13 mouse cellular contexts compared by ENCODE assay signal in genomic region chr7:142523200-142523990, GRCm38 (mm10). TPM values are rescaled to one million over a fixed set of nuclear protein-coding genes. Genes with fewer than 3 reads are reported as not detected.
A peak's percentile ranks its signal among the peaks of the same experiment; 100 is the strongest.
DNase-seq lines count a peak whose midpoint lies in the region; ATAC-seq lines count a peak whose summit lies in the region.
"Had no signal": no experiment of that assay in that cellular context is flagged by ENCODE, and none has a peak within 500 bp of the region (broad histone marks: within the 10 kb centered on the region; RNA-seq: fewer than 3 reads in every experiment).

No protein-coding gene starts in this region.

- no peak overlapping the region for H3K4me3 ChIP-seq in kidney, embryonic 14.5 days (ENCODE audit: low read length)
- H3K4me3 ChIP-seq in embryonic facial prominence, embryonic 12.5 days: no peak overlapping the region

- DNase-seq in kidney, adult 9 months: no peak
- DNase-seq in heart, postnatal 14 days: peak; percentile 22 to 36
- DNase-seq in neural tube, embryonic 10.5 days (ENCODE audit: extremely low spot score, low spot score): peak; percentile 60
- DNase-seq in cerebellum, postnatal 25 days: no peak
- DNase-seq in cerebellum, postnatal 4 days (ENCODE audit: low spot score in 2 of 2): no peak
- DNase-seq in frontal cortex, postnatal 25 days (ENCODE audit: low spot score in 2 of 2): no peak
- DNase-seq: cerebellum, adult 18-20 months; kidney, postnatal 36 days; right cerebral cortex, adult 18-20 months; thymus, postnatal 36 days had no signal

- no peaks in the 10 kb centered on the region for H3K36me3 ChIP-seq in kidney, embryonic 14.5 days (ENCODE audit: control insufficient read depth, insufficient read depth, low read length)
- H3K36me3 ChIP-seq in embryonic facial prominence, embryonic 12.5 days: no peaks in the 10 kb centered on the region

- H3K27me3 ChIP-seq in kidney, embryonic 14.5 days (ENCODE audit: control insufficient read depth, insufficient read depth, low read length): no peaks in the 10 kb centered on the region
- H3K27me3 ChIP-seq in embryonic facial prominence, embryonic 12.5 days: no peaks in the 10 kb centered on the region

- peak overlapping the region; percentile 93 for H3K27ac ChIP-seq in kidney, embryonic 14.5 days (ENCODE audit: low read depth, low read length)
- peak overlapping the region; percentile 86 for H3K27ac ChIP-seq in embryonic facial prominence, embryonic 12.5 days
- H3K27ac ChIP-seq: liver, embryonic 14.5 days had no signal

- no peak overlapping the region; the same call in 1 of the 2 replicates for H3K4me2 ChIP-seq in kidney, embryonic 14.5 days (replicated peaks; ENCODE audit: low read depth, low read length)
- H3K4me2 ChIP-seq in embryonic facial prominence, embryonic 12.5 days (replicated peaks): no peak overlapping the region

- no peak for ATAC-seq in kidney, embryonic 14.5 days (ENCODE audit: low FRiP score, low TSS enrichment)
- no peak for ATAC-seq in embryonic facial prominence, embryonic 12.5 days (ENCODE audit: insufficient number of reproducible peaks, insufficient read depth, low FRiP score, low TSS enrichment)

- no peaks in the 10 kb centered on the region for H3K9me3 ChIP-seq in kidney, embryonic 14.5 days (ENCODE audit: control insufficient read depth, low read length)
- H3K9me3 ChIP-seq in embryonic facial prominence, embryonic 12.5 days: no peaks in the 10 kb centered on the region

- WGBS in kidney, embryonic 14.5 days: 6% methylated on average over 17 of the region's 17 CpGs
- WGBS in embryonic facial prominence, embryonic 12.5 days: 21% methylated on average over 17 of the region's 17 CpGs

- H3K4me1 ChIP-seq in kidney, embryonic 14.5 days (ENCODE audit: control insufficient read depth, insufficient read depth, low read length): peaks cover 62% of the 10 kb centered on the region
- H3K4me1 ChIP-seq in embryonic facial prominence, embryonic 12.5 days: peaks cover 53% of the 10 kb centered on the region

- peak overlapping the region; percentile 46; the same call in 1 of the 2 replicates for H3K9ac ChIP-seq in kidney, embryonic 14.5 days (ENCODE audit: low read depth, low read length)
- no peak overlapping the region for H3K9ac ChIP-seq in embryonic facial prominence, embryonic 12.5 days
- H3K9ac ChIP-seq: liver, embryonic 14.5 days had no signal

- intact Hi-C loops in heart, postnatal 14 days (cut with DNase I): loop anchor here (5.0 kb wide), 1 partner anchor 41 kb away; no protein-coding TSS in a partner anchor

RNA-seq across cellular contexts. Expression of gene Mrpl23, which starts 9.1 kb away (rescaled TPM):
- polyA plus RNA-seq in kidney, embryonic 14.5 days (2014; fragmentation: Nextera tagmentation; extraction: Ambion mirVana): 30.3 and 33.4 TPM in 2 replicates
- polyA plus RNA-seq in embryonic facial prominence, embryonic 12.5 days (2016; fragmentation: Nextera tagmentation; extraction: Ambion mirVana): 19.8 and 32.6 TPM in 2 replicates
- 1 to 10 TPM; 2.7 to 7.4 TPM for total RNA-seq in heart, postnatal 14 days (2021)

RNA-seq across cellular contexts. Expression of gene Tnnt3, which starts 24.8 kb away (rescaled TPM):
- 3.2 and 3.5 TPM in 2 replicates for polyA plus RNA-seq in kidney, embryonic 14.5 days (2014; fragmentation: Nextera tagmentation; extraction: Ambion mirVana)
- polyA plus RNA-seq in embryonic facial prominence, embryonic 12.5 days (2016; fragmentation: Nextera tagmentation; extraction: Ambion mirVana): 4.6 and 6.9 TPM in 2 replicates
- 1 to 10 TPM; 1.2 to 1.4 TPM for total RNA-seq in heart, postnatal 14 days (2021)

Comparison
In these comparisons a context has a peak if more than half of its experiments do, and no peak if none do; other contexts are left out.
1. DNase-seq: peak in heart, postnatal 14 days (2 of 2) and neural tube, embryonic 10.5 days (single experiment); none in kidney, adult 9 months (single experiment), cerebellum, postnatal 25 days (0 of 2), cerebellum, postnatal 4 days (0 of 2) and frontal cortex, postnatal 25 days (0 of 2).